Mouse (Mus musculus) spleen, adult 2 months (tissue): Measurements from ENCODE around the gene Tpgs1. TPM values are rescaled to one million over a fixed set of nuclear protein-coding genes. Genes with fewer than 3 reads are reported as not detected.

Experiments used
- DNase-seq, 2 experiments: peaks; one replicate each; pipeline versions ENCODE4 v3.0.0 to v3.0.0-alpha.2; 2012 to 2021; ENCODE audit warnings: low spot score in 2 of 2, low read depth in 1 of 2
- H3K27ac ChIP-seq: fragments of 200-500 bp; 2 replicates; pipeline ENCODE4 v1.5.1; 2012; ENCODE audit warnings: low read length, inconsistent platforms; ENCODE audit not compliant: insufficient read depth
- H3K27me3 ChIP-seq: fragments of 200-500 bp; 2 replicates; pipeline ENCODE4 v1.6.1; 2012; ENCODE audit warnings: mild to moderate bottlenecking, moderate library complexity, low read length, inconsistent platforms; ENCODE audit not compliant: control insufficient read depth, insufficient read depth
- H3K36me3 ChIP-seq: fragments of 200-500 bp; 2 replicates; pipeline ENCODE4 v1.6.1; 2012; ENCODE audit warnings: mild to moderate bottlenecking, low read length, inconsistent platforms; ENCODE audit not compliant: control insufficient read depth, insufficient read depth
- H3K4me1 ChIP-seq: fragments of 200-500 bp; 2 replicates; pipeline ENCODE4 v1.6.1; 2011; ENCODE audit warnings: inconsistent platforms; ENCODE audit not compliant: control insufficient read depth, insufficient read depth, insufficient read length
- H3K4me3 ChIP-seq: fragments of 200-500 bp; 2 replicates; pipeline ENCODE4 v1.5.1; 2011; ENCODE audit warnings: mild to moderate bottlenecking, inconsistent platforms; ENCODE audit not compliant: insufficient read depth, insufficient read length; ENCODE audit errors: extremely low read depth
- CTCF ChIP-seq: fragments of 200-500 bp; IDR thresholded peaks from 2 replicates; pipeline ENCODE4 v1.5.1; 2011; ENCODE audit warnings: mild to moderate bottlenecking, inconsistent platforms; ENCODE audit not compliant: insufficient read depth, insufficient read length, insufficient replicate concordance; ENCODE audit errors: extremely low read depth
- POLR2A ChIP-seq: fragments of 200-500 bp; IDR thresholded peaks from 2 replicates; pipeline ENCODE4 v1.6.1; 2011; ENCODE audit warnings: low read depth, low read length, inconsistent platforms
- WGBS: fragments of 180-500 bp; shearing (Covaris S2); methylation state at CpG from one replicate; pipeline ENCODE4 v1.1.7; 2018; 5-methylcytosine and 5-hydroxymethylcytosine counted together
- polyA plus RNA-seq: library from polyadenylated mRNA; depleted of rRNA; stranded (reverse); fragments of >200 nt; gene quantifications from 2 replicates; pipeline ENCODE4 v1.2.3, GENCODE M21; 2012

The Tpgs1 gene
- polyA plus RNA-seq, 1 experiment = 47.9 TPM

- Histone ChIP-seq H3K36me3 (peaks cover 5% of the 10 kb centered on the region; the same call in 1 of the 2 replicates), H3K27ac (no peak overlapping the region), H3K4me1 (peaks cover 10% of the 10 kb centered on the region; the same call in 1 of the 2 replicates), H3K27me3 (no peaks in the 10 kb centered on the region), H3K4me3 (peak overlapping the region; percentile 84)
- no peak for DNase-seq
- 7% methylated on average over 10 of the region's 10 CpGs for WGBS
- no peak for TF ChIP-seq POLR2A
- no peak for TF ChIP-seq CTCF
Observed at GRCm38 (mm10) chr10:79704970-79705360, 35.8 kb downstream of the Tpgs1 start.

- WGBS = 68% methylated on average over 5 of the region's 5 CpGs
- H3K27ac ChIP-seq = peak overlapping the region; percentile 14; the same call in 1 of the 2 replicates
- H3K4me3 ChIP-seq = no peak overlapping the region
- H3K4me1 ChIP-seq = peaks cover 10% of the 10 kb centered on the region; the same call in 1 of the 2 replicates
- no peaks in the 10 kb centered on the region for H3K27me3 ChIP-seq
- DNase-seq = no peak
- peaks cover 8% of the 10 kb centered on the region for H3K36me3 ChIP-seq
- TF ChIP-seq CTCF = no peak
- TF ChIP-seq POLR2A = no peak
Observed at GRCm38 (mm10) chr10:79705951-79706350, 36.8 kb downstream of the Tpgs1 start.

- Histone ChIP-seq H3K27me3 (no peaks in the 10 kb centered on the region), H3K4me3 (peak overlapping the region; percentile 12; the same call in 1 of the 2 replicates), H3K4me1 (peaks cover 10% of the 10 kb centered on the region; the same call in 1 of the 2 replicates), H3K27ac (peak overlapping the region; percentile 4; the same call in 1 of the 2 replicates), H3K36me3 (peaks cover 12% of the 10 kb centered on the region)
- WGBS = 77% methylated on average over 5 of the region's 5 CpGs
- no peak for DNase-seq
- TF ChIP-seq POLR2A (no peak), CTCF (no peak)
Observed at GRCm38 (mm10) chr10:79706406-79707094, 37.4 kb downstream of the Tpgs1 start.

DNA sequence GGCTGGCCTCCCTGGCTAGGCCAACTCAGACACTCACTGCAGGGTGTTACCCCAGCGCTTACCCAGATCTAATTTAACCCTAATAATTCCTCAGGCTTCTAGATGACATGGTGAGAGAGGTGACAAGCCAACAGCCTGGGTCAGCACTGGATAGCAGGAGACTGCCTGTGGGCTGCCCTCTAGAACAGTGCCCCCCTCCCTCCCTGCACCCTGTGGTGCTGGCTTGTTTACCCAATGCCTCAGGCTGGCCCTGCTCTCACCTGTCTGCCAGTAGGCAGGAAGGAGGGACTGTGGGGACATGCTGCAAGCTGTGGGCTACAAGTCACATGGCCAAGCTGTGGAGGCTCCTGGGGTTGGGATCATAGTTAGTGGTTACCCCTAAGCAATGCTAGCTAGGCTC, 38.0 kb downstream of the Tpgs1 start:
- peaks cover 10% of the 10 kb centered on the region; the same call in 1 of the 2 replicates for H3K4me1 ChIP-seq
- H3K4me3 ChIP-seq = no peak overlapping the region
- TF ChIP-seq CTCF (no peak), POLR2A (no peak)
- peaks cover 14% of the 10 kb centered on the region for H3K36me3 ChIP-seq
- DNase-seq = no peak
- 90% methylated on average over 1 of the region's 1 CpGs for WGBS
- no peak overlapping the region for H3K27ac ChIP-seq
- no peaks in the 10 kb centered on the region for H3K27me3 ChIP-seq

DNA sequence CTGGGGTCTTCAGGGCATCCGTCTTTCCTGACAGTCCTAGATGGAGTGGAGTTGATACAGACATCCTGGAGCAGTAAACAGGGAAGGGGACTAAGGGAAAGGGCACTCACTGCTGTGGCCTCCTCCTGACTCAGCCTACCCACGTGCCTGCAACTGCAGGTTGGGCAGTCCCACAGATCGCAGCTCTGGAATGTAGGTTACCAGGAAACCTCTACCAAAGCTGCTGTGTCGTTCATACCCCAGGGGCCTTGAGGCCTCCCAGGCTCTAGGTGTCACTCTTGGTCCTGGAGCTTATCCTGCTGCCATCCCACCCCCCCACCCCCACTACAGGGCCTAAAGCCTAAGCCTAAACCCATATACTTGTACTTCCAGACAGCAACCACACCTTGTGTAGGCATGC, 38.6 kb downstream of the Tpgs1 start:
- no peak overlapping the region for H3K4me3 ChIP-seq
- WGBS = 79% methylated on average over 4 of the region's 4 CpGs
- peaks cover 14% of the 10 kb centered on the region for H3K36me3 ChIP-seq
- no peaks in the 10 kb centered on the region for H3K27me3 ChIP-seq
- TF ChIP-seq CTCF (no peak), POLR2A (no peak)
- no peak overlapping the region for H3K27ac ChIP-seq
- no peak for DNase-seq
- H3K4me1 ChIP-seq = peaks cover 10% of the 10 kb centered on the region; the same call in 1 of the 2 replicates

DNA sequence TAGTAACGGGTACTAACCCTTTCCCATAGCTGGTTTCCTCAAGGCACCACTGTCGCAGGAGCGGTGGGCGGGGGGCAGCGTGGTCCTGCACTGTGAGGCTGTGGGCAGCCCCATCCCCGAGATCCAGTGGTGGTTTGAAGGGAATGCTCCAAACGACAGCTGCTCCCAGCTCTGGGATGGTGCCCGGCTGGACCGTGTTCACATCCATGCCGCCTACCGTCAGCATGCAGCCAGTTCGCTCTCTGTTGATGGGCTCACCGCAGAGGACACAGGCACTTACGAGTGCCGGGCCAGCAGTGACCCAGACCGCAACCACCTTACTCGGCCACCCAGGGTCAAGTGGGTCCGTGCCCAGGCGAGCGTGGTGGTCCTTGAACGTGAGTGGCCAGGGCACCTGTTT, 39.5 kb downstream of the Tpgs1 start:
- TF ChIP-seq POLR2A = no peak
- TF ChIP-seq CTCF = no peak
- Histone ChIP-seq H3K4me1 (peaks cover 10% of the 10 kb centered on the region; the same call in 1 of the 2 replicates), H3K27me3 (no peaks in the 10 kb centered on the region), H3K27ac (no peak overlapping the region), H3K4me3 (no peak overlapping the region), H3K36me3 (peaks cover 14% of the 10 kb centered on the region)
- DNase-seq = no peak
- WGBS = 95% methylated on average over 21 of the region's 21 CpGs

DNA sequence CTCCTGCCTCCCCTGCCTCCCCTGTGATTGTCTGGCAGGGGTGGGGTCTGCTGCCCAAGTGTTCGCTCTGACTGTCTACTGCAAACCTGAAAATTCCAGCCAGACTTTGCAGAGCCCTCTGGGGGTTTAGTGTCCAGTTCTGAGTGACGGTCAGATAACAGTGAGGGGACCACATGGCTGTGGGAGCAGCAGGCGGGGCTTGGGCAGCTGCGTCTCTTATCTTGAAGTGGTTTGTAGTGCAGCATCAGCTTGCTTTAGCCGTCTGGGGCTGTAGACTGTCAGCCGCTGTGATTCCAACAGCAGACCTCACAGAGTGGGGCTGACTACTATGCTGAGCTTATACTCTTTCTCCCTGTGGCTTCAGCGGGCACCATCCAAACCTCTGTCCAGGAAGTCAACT, 40.1 kb downstream of the Tpgs1 start:
- peaks cover 10% of the 10 kb centered on the region; the same call in 1 of the 2 replicates for H3K4me1 ChIP-seq
- H3K36me3 ChIP-seq = peaks cover 14% of the 10 kb centered on the region
- 85% methylated on average over 7 of the region's 7 CpGs for WGBS

More for the DNA sequence above, 40.1 kb downstream of the Tpgs1 start:
- H3K27ac ChIP-seq = no peak overlapping the region
- no peak overlapping the region for H3K4me3 ChIP-seq
- no peak for DNase-seq
- H3K27me3 ChIP-seq = no peaks in the 10 kb centered on the region
- TF ChIP-seq POLR2A (no peak), CTCF (no peak)
